Mouse (Mus musculus): ENCODE results near the gene Cdh6. TPM values are rescaled to one million over a fixed set of nuclear protein-coding genes. Genes with fewer than 3 reads are reported as not detected.
A peak's percentile ranks its signal among the peaks of the same experiment; 100 is the strongest.

The Cdh6 gene
- polyA plus RNA-seq, 1 experiment from 2014 or later: 2.7 TPM

DNA sequence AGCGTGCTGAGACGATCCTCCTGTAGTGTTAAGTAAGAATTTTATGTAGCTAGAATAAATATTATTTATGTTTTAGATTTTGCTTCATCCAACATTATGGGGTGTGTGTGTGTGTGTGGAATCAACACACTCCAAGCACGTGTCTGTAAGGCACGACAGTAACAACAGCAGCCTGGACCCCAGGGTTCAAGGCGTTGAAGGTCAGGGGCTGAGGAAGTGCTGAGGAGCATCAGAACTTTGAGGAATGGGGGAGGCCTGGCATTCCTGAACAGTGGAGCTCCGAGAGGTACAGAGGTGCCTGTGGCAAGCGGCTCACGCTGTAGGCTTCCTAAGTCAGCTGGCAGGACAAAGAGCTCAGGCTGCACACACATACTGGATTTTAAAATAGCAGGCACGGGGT is 78.1 kb downstream of the Cdh6 start:
- no peaks in the 10 kb centered on the region for H3K36me3 ChIP-seq (ENCODE audit: control insufficient read depth, insufficient read depth)
- H3K27me3 ChIP-seq (replicated peaks; ENCODE audit: control insufficient read depth, insufficient read depth, low read length): no peaks in the 10 kb centered on the region
- no peaks in the 10 kb centered on the region for H3K9me3 ChIP-seq (ENCODE audit: control insufficient read depth)
- no peak overlapping the region for H3K27ac ChIP-seq (ENCODE audit: low read depth, low read length)
- no peak overlapping the region for H3K4me2 ChIP-seq (replicated peaks; ENCODE audit: low read depth)
- WGBS: 64% methylated on average over 9 of the region's 9 CpGs
- H3K9ac ChIP-seq (ENCODE audit: low read depth, low read length): no peak overlapping the region
- no peak for TF ChIP-seq CTCF (IDR thresholded peaks at IDR 0.05; ENCODE audit: low read depth)
- ATAC-seq: no peak
- H3K4me3 ChIP-seq (ENCODE audit: low read depth, low read length): no peak overlapping the region
- H3K4me1 ChIP-seq (replicated peaks; ENCODE audit: control insufficient read depth, insufficient read depth, low read length): no peaks in the 10 kb centered on the region

DNA sequence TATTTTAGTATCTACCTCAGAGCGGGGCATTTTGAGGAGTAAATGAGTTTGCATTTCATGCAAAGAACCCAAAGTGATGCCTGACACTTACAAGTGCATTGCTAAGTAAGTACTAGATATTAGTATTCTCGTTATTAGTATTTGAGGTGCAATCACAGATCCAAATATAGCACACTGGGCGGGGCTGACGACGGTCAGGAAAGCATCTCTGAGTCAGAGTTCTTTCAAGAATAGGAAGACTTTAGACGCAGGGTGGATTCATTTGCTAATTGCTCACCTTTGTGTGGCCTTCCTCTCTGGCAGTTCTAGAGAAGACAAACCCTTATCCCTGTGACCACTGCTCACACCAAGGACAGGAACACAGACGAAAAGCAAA is 78.6 kb downstream of the Cdh6 start:
- Histone ChIP-seq H3K4me1 (replicated peaks; ENCODE audit: control insufficient read depth, insufficient read depth, low read length) (no peaks in the 10 kb centered on the region), H3K4me3 (ENCODE audit: low read depth, low read length) (no peak overlapping the region), H3K27me3 (replicated peaks; ENCODE audit: control insufficient read depth, insufficient read depth, low read length) (no peaks in the 10 kb centered on the region), H3K27ac (ENCODE audit: low read depth, low read length) (no peak overlapping the region), H3K9ac (ENCODE audit: low read depth, low read length) (no peak overlapping the region), H3K9me3 (ENCODE audit: control insufficient read depth) (no peaks in the 10 kb centered on the region), H3K4me2 (replicated peaks; ENCODE audit: low read depth) (no peak overlapping the region), H3K36me3 (ENCODE audit: control insufficient read depth, insufficient read depth) (no peaks in the 10 kb centered on the region)
- no peak for ATAC-seq
- 59% methylated on average over 7 of the region's 7 CpGs for WGBS
- no peak for TF ChIP-seq CTCF (IDR thresholded peaks at IDR 0.05; ENCODE audit: low read depth)

DNA sequence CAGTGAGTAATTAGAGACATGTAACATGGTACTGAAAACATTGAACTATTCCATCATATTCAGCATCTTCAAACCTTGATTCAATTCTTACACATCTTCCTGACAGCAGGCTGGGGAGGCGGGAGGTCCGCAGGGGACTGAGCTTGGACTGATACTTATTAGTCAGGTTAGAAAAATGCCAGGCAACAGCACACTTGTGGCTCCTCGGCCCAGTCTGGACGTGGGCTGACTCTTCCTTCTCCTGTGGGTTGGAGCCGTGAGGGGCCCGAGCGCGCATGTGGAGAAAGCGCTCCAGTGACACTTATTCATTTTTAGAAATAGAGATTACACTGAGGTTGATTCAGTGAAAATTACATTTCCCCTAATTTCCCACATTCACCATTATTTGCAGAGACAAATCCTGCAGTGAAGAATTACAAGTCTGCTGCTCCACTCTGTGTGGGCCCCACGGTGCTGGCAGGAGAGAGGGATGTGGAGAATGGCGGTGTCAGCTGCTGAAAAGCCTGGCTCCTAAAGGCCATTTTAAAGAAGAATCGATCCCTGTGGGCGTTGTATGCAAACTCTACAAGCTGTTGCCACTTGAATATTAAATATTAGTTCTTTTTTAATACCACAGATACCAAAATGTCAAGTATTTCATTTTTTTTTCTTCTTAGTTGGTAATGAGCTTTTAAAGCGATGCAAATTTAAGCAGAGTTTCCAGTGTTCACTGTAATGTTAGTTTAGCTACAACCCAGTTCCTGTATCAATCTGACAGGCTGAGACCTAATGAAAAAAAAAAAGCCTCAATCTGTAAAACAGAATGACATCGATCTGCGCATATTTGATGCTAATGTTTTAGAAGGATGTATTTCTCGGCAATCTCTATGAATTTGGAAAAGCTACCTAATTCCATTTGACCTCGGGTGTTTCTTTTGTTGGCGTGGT is 79.3 kb downstream of the Cdh6 start:
- H3K27ac ChIP-seq (ENCODE audit: low read depth, low read length): no peak overlapping the region
- TF ChIP-seq CTCF (IDR thresholded peaks at IDR 0.05; ENCODE audit: low read depth): no peak

DNA sequence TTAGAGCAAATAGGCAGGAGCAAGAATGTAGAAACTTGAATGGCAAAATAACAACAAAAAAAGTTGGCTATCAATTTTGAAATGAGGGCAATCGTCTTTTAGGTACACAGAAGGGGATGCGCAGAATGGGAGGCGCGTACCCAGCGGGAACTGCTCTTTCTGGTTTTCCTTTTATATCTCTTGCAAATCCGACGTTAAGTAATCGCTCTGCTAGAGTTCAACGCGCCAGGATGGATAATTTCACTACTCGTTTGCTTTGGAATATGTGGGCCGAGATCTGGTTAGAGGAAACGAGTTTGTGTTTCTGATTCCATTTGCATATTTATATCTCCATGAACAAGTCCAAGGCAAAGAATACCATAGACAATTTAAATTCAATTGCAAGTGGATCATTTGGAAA is 81.4 kb downstream of the Cdh6 start:
- no peak for ATAC-seq
- Histone ChIP-seq H3K4me3 (ENCODE audit: low read depth, low read length) (no peak overlapping the region), H3K27me3 (replicated peaks; ENCODE audit: control insufficient read depth, insufficient read depth, low read length) (no peaks in the 10 kb centered on the region), H3K27ac (ENCODE audit: low read depth, low read length) (no peak overlapping the region), H3K9ac (ENCODE audit: low read depth, low read length) (no peak overlapping the region), H3K4me1 (replicated peaks; ENCODE audit: control insufficient read depth, insufficient read depth, low read length) (no peaks in the 10 kb centered on the region), H3K36me3 (ENCODE audit: control insufficient read depth, insufficient read depth) (no peaks in the 10 kb centered on the region), H3K9me3 (ENCODE audit: control insufficient read depth) (no peaks in the 10 kb centered on the region), H3K4me2 (replicated peaks; ENCODE audit: low read depth) (no peak overlapping the region)
- WGBS: 89% methylated on average over 13 of the region's 13 CpGs
- no peak for TF ChIP-seq CTCF (IDR thresholded peaks at IDR 0.05; ENCODE audit: low read depth)

More for the DNA sequence above, 79.3 kb downstream of the Cdh6 start:
- ATAC-seq: no peak
- Histone ChIP-seq H3K9ac (ENCODE audit: low read depth, low read length) (no peak overlapping the region), H3K4me2 (replicated peaks; ENCODE audit: low read depth) (no peak overlapping the region), H3K4me3 (ENCODE audit: low read depth, low read length) (no peak overlapping the region), H3K36me3 (ENCODE audit: control insufficient read depth, insufficient read depth) (no peaks in the 10 kb centered on the region), H3K4me1 (replicated peaks; ENCODE audit: control insufficient read depth, insufficient read depth, low read length) (no peaks in the 10 kb centered on the region), H3K9me3 (ENCODE audit: control insufficient read depth) (no peaks in the 10 kb centered on the region), H3K27me3 (replicated peaks; ENCODE audit: control insufficient read depth, insufficient read depth, low read length) (no peaks in the 10 kb centered on the region)
- 85% methylated on average over 19 of the region's 19 CpGs for WGBS

- Histone ChIP-seq H3K9me3 (ENCODE audit: control insufficient read depth) (no peaks in the 10 kb centered on the region), H3K27me3 (replicated peaks; ENCODE audit: control insufficient read depth, insufficient read depth, low read length) (no peaks in the 10 kb centered on the region), H3K27ac (ENCODE audit: low read depth, low read length) (no peak overlapping the region), H3K36me3 (ENCODE audit: control insufficient read depth, insufficient read depth) (no peaks in the 10 kb centered on the region), H3K9ac (ENCODE audit: low read depth, low read length) (no peak overlapping the region), H3K4me3 (ENCODE audit: low read depth, low read length) (no peak overlapping the region), H3K4me1 (replicated peaks; ENCODE audit: control insufficient read depth, insufficient read depth, low read length) (no peaks in the 10 kb centered on the region), H3K4me2 (replicated peaks; ENCODE audit: low read depth) (no peak overlapping the region)
- 50% methylated on average over 7 of the region's 7 CpGs for whole genome bisulfite sequencing
- TF ChIP-seq CTCF (IDR thresholded peaks at IDR 0.05; ENCODE audit: low read depth): peak; percentile 83
- ATAC-seq: no peak
Observed at GRCm38 (mm10) chr15:13088504-13089058, 84.9 kb downstream of the Cdh6 start.

- Histone ChIP-seq H3K36me3 (ENCODE audit: control insufficient read depth, insufficient read depth) (no peaks in the 10 kb centered on the region), H3K4me2 (replicated peaks; ENCODE audit: low read depth) (no peak overlapping the region), H3K27ac (ENCODE audit: low read depth, low read length) (no peak overlapping the region), H3K27me3 (replicated peaks; ENCODE audit: control insufficient read depth, insufficient read depth, low read length) (no peaks in the 10 kb centered on the region), H3K9me3 (ENCODE audit: control insufficient read depth) (no peaks in the 10 kb centered on the region), H3K9ac (ENCODE audit: low read depth, low read length) (no peak overlapping the region), H3K4me1 (replicated peaks; ENCODE audit: control insufficient read depth, insufficient read depth, low read length) (no peaks in the 10 kb centered on the region), H3K4me3 (ENCODE audit: low read depth, low read length) (no peak overlapping the region)
- no peak for ATAC-seq
- no peak for TF ChIP-seq CTCF (IDR thresholded peaks at IDR 0.05; ENCODE audit: low read depth)
- 83% methylated on average over 9 of the region's 9 CpGs for WGBS
Observed at GRCm38 (mm10) chr15:13084746-13085145, 88.7 kb downstream of the Cdh6 start.
